Mouse (Mus musculus): ENCODE measurements at regions not wholly inside any gene's neighbourhood (a gene's known extent, or its start where the extent isn't known, plus 50 kb on each side); places are given as distances from the start of the nearest gene placed in this dataset.

GRCm38 (mm10) chr15:96784578-96784977 is 85.0 kb upstream of the Slc38a2 start:
- TF ChIP-seq CTCF (IDR thresholded peaks at IDR 0.05; ENCODE audit: insufficient read depth, low read depth, low read length): no peak
- TF ChIP-seq POLR2A (IDR thresholded peaks at IDR 0.05; ENCODE audit: insufficient read depth, low read depth, low read length): no peak

Measured in olfactory bulb, adult 2 months (tissue).